Mouse (Mus musculus) spleen, adult 2 months (tissue): ENCODE measurements around the gene Arfrp1. TPM values are rescaled to one million over a fixed set of nuclear protein-coding genes. Genes with fewer than 3 reads are reported as not detected.

ENCODE experiments used
- DNase-seq, 2 experiments: peaks; one replicate each; pipeline versions ENCODE4 v3.0.0 to v3.0.0-alpha.2; 2012 to 2021; ENCODE audit warnings: low spot score in 2 of 2, low read depth in 1 of 2
- H3K27ac ChIP-seq: fragments of 200-500 bp; 2 replicates; pipeline ENCODE4 v1.5.1; 2012; ENCODE audit warnings: low read length, inconsistent platforms; ENCODE audit not compliant: insufficient read depth
- H3K27me3 ChIP-seq: fragments of 200-500 bp; 2 replicates; pipeline ENCODE4 v1.6.1; 2012; ENCODE audit warnings: mild to moderate bottlenecking, moderate library complexity, low read length, inconsistent platforms; ENCODE audit not compliant: control insufficient read depth, insufficient read depth
- H3K36me3 ChIP-seq: fragments of 200-500 bp; 2 replicates; pipeline ENCODE4 v1.6.1; 2012; ENCODE audit warnings: mild to moderate bottlenecking, low read length, inconsistent platforms; ENCODE audit not compliant: control insufficient read depth, insufficient read depth
- H3K4me1 ChIP-seq: fragments of 200-500 bp; 2 replicates; pipeline ENCODE4 v1.6.1; 2011; ENCODE audit warnings: inconsistent platforms; ENCODE audit not compliant: control insufficient read depth, insufficient read depth, insufficient read length
- H3K4me3 ChIP-seq: fragments of 200-500 bp; 2 replicates; pipeline ENCODE4 v1.5.1; 2011; ENCODE audit warnings: mild to moderate bottlenecking, inconsistent platforms; ENCODE audit not compliant: insufficient read depth, insufficient read length; ENCODE audit errors: extremely low read depth
- CTCF ChIP-seq: fragments of 200-500 bp; IDR thresholded peaks from 2 replicates; pipeline ENCODE4 v1.5.1; 2011; ENCODE audit warnings: mild to moderate bottlenecking, inconsistent platforms; ENCODE audit not compliant: insufficient read depth, insufficient read length, insufficient replicate concordance; ENCODE audit errors: extremely low read depth
- POLR2A ChIP-seq: fragments of 200-500 bp; IDR thresholded peaks from 2 replicates; pipeline ENCODE4 v1.6.1; 2011; ENCODE audit warnings: low read depth, low read length, inconsistent platforms
- WGBS: fragments of 180-500 bp; shearing (Covaris S2); methylation state at CpG from one replicate; pipeline ENCODE4 v1.1.7; 2018; 5-methylcytosine and 5-hydroxymethylcytosine counted together
- polyA plus RNA-seq: library from polyadenylated mRNA; depleted of rRNA; stranded (reverse); fragments of >200 nt; gene quantifications from 2 replicates; pipeline ENCODE4 v1.2.3, GENCODE M21; 2012; rRNA removed

Arfrp1 gene
- polyA plus RNA-seq: 32.8 and 35.4 TPM in 2 replicates

GRCm38 (mm10) chr2:181364860-181365596, at the start of gene Arfrp1, which contains the start of gene Zgpat:
Gene Arfrp1 (minus strand): TSS chr2:181365404.
Gene Zgpat (plus strand): TSS chr2:181364928.
- peak; percentile 61 to 87 for DNase-seq
- no peaks in the 10 kb centered on the region for H3K27me3 ChIP-seq
- H3K4me3 ChIP-seq: peak within 1 kb of the TSS; percentile 73
- H3K4me1 ChIP-seq: peaks cover 12% of the 10 kb centered on the region
- peaks cover 25% of the 10 kb centered on the region for H3K36me3 ChIP-seq
- WGBS: under 1% methylated on average over 69 of the region's 71 CpGs
- TF ChIP-seq CTCF: no peak
- peak within 1 kb of the TSS; percentile 89 for H3K27ac ChIP-seq

GRCm38 (mm10) chr2:181413141-181413540, 47.9 kb upstream of the Arfrp1 start:
- Histone ChIP-seq H3K27me3 (no peaks in the 10 kb centered on the region), H3K4me3 (no peak overlapping the region), H3K27ac (no peak overlapping the region), H3K4me1 (no peaks in the 10 kb centered on the region), H3K36me3 (no peaks in the 10 kb centered on the region)
- DNase-seq: no peak
- 77% methylated on average over 2 of the region's 2 CpGs for WGBS
- no peak for TF ChIP-seq CTCF
- no peak for TF ChIP-seq POLR2A

- WGBS: 22% methylated on average over 4 of the region's 4 CpGs
- H3K27me3 ChIP-seq: no peaks in the 10 kb centered on the region
- H3K4me1 ChIP-seq: no peaks in the 10 kb centered on the region
- H3K27ac ChIP-seq: no peak overlapping the region
- no peak for TF ChIP-seq POLR2A
- peak; percentile 71; the same call in 1 of the 2 replicates for TF ChIP-seq CTCF
- peak; percentile 28 to 59 for DNase-seq
- no peak overlapping the region for H3K4me3 ChIP-seq
- no peaks in the 10 kb centered on the region for H3K36me3 ChIP-seq
Observed at GRCm38 (mm10) chr2:181410760-181411473, 45.7 kb upstream of the Arfrp1 start.

GRCm38 (mm10) chr2:181409643-181410042, 44.4 kb upstream of the Arfrp1 start:
- WGBS: 73% methylated on average over 7 of the region's 7 CpGs

GRCm38 (mm10) chr2:181403722-181404121, 38.5 kb upstream of the Arfrp1 start:
- H3K36me3 ChIP-seq: no peaks in the 10 kb centered on the region
- WGBS: 77% methylated on average over 3 of the region's 3 CpGs
- TF ChIP-seq POLR2A: no peak
- no peak for TF ChIP-seq CTCF
- no peak overlapping the region for H3K27ac ChIP-seq
- H3K27me3 ChIP-seq: no peaks in the 10 kb centered on the region
- H3K4me1 ChIP-seq: no peaks in the 10 kb centered on the region
- H3K4me3 ChIP-seq: no peak overlapping the region
- no peak for DNase-seq

More at GRCm38 (mm10) chr2:181409643-181410042, 44.4 kb upstream of the Arfrp1 start:
- TF ChIP-seq CTCF: no peak
- no peak for TF ChIP-seq POLR2A
- no peak for DNase-seq
- Histone ChIP-seq H3K4me3 (no peak overlapping the region), H3K27ac (no peak overlapping the region), H3K27me3 (no peaks in the 10 kb centered on the region), H3K36me3 (no peaks in the 10 kb centered on the region), H3K4me1 (no peaks in the 10 kb centered on the region)

DNA sequence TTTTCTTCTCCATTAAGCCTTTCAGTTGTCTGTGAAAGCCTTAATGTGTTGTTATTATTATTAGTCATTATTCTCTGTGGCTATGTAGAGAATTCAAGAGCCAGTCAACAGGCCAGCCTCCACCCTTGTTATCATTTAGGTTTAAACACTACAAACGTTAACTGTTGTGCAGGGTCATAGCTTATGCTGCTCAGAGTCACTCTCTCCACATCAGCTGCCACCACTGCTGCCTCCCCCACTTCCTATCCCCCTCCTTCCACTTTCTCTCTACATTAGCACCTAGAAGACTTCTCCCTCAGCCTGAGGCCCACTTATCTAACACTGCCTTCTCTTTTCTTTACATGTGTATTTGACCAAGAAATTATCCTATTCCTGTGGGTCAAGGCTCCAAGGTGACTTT, 36.3 kb upstream of the Arfrp1 start:
- Histone ChIP-seq H3K4me1 (no peaks in the 10 kb centered on the region), H3K27ac (no peak overlapping the region), H3K36me3 (no peaks in the 10 kb centered on the region), H3K4me3 (no peak overlapping the region), H3K27me3 (no peaks in the 10 kb centered on the region)
- no peak for DNase-seq
- TF ChIP-seq CTCF: no peak
- no peak for TF ChIP-seq POLR2A
- WGBS: 10% methylated on average over 1 of the region's 1 CpGs
